Mouse (Mus musculus): ENCODE data around the gene Pcyt2. TPM values are rescaled to one million over a fixed set of nuclear protein-coding genes. Genes with fewer than 3 reads are reported as not detected.
"Not testable (repeated sequence)": the region's sequence is repeated elsewhere in the genome, so short reads cannot be mapped to it uniquely, and the experiment has no call there.

Pcyt2 gene
- total RNA-seq, 4 experiments from 2014 or later = 48.1 to 64.4 (median 60.5) TPM

- no peak for DNase-seq (ENCODE audit: low spot score)
These were observed 980 bp downstream of the Pcyt2 start for GRCm38 (mm10) chr11:120616617-120617294.

GRCm38 (mm10) chr11:120615606-120616203 is 2.0 kb downstream of the Pcyt2 start:
- no peak for DNase-seq (ENCODE audit: low spot score)

GRCm38 (mm10) chr11:120615167-120615566 is 2.6 kb downstream of the Pcyt2 start:
- no peak for DNase-seq (ENCODE audit: low spot score)

- no peak for DNase-seq (ENCODE audit: low spot score)
These were observed 3.8 kb downstream of the Pcyt2 start for GRCm38 (mm10) chr11:120613976-120614375.

- no peak for DNase-seq (ENCODE audit: low spot score)
These were observed 4.2 kb downstream of the Pcyt2 start for GRCm38 (mm10) chr11:120613481-120613972.

- DNase-seq (ENCODE audit: low spot score) = peak; percentile 59
These were observed 5.0 kb downstream of the Pcyt2 start for GRCm38 (mm10) chr11:120612763-120613162.

- DNase-seq (ENCODE audit: low spot score) = no peak
These were observed 7.2 kb downstream of the Pcyt2 start for GRCm38 (mm10) chr11:120610477-120611046.

- DNase-seq (ENCODE audit: low spot score) = no peak
These were observed 8.5 kb downstream of the Pcyt2 start for GRCm38 (mm10) chr11:120609250-120609649.

- no peak for DNase-seq (ENCODE audit: low spot score)
These were observed 9.3 kb downstream of the Pcyt2 start, which contains the start of gene Npb for GRCm38 (mm10) chr11:120608241-120609034. TSS of gene Npb (plus strand) at chr11:120608477.

- DNase-seq (ENCODE audit: low spot score) = no peak
These were observed 11.0 kb downstream of the Pcyt2 start for GRCm38 (mm10) chr11:120606764-120607163.

- DNase-seq (ENCODE audit: low spot score) = no peak
These were observed 12.1 kb downstream of the Pcyt2 start for GRCm38 (mm10) chr11:120605667-120606066.

- no peak for DNase-seq (ENCODE audit: low spot score)
These were observed 14.2 kb downstream of the Pcyt2 start for GRCm38 (mm10) chr11:120603545-120603944.

- DNase-seq (ENCODE audit: low spot score) = no peak
These were observed 17.0 kb downstream of the Pcyt2 start for GRCm38 (mm10) chr11:120600716-120601115.

- DNase-seq (ENCODE audit: low spot score) = no peak
These were observed 18.7 kb downstream of the Pcyt2 start for GRCm38 (mm10) chr11:120598990-120599549.

- peak; percentile 88 for DNase-seq (ENCODE audit: low spot score)
These were observed 19.3 kb downstream of the Pcyt2 start, which contains the start of the genes Alyref and Anapc11 for GRCm38 (mm10) chr11:120598283-120598989. TSS of gene Alyref (minus strand) at chr11:120598365. TSS of gene Anapc11 (plus strand) at chr11:120598421.

- DNase-seq (ENCODE audit: low spot score) = no peak
These were observed 20.2 kb downstream of the Pcyt2 start for GRCm38 (mm10) chr11:120597240-120598235.

- no peak for DNase-seq (ENCODE audit: low spot score)
These were observed 29.2 kb downstream of the Pcyt2 start for GRCm38 (mm10) chr11:120588531-120588930.

- no peak for DNase-seq (ENCODE audit: low spot score)
These were observed 33.8 kb downstream of the Pcyt2 start for GRCm38 (mm10) chr11:120583937-120584336.

GRCm38 (mm10) chr11:120582982-120583293 is 34.8 kb downstream of the Pcyt2 start:
- not testable (repeated sequence) for DNase-seq (ENCODE audit: low spot score)
